Mouse (Mus musculus) ES-Bruce4 (cell line): Measurements from ENCODE around the gene Rad1. TPM values are rescaled to one million over a fixed set of nuclear protein-coding genes. Genes with fewer than 3 reads are reported as not detected.

Source experiments
- H3K27ac ChIP-seq: 2 replicates; pipeline ENCODE4 v1.5.1; 2012; ENCODE audit warnings: low read length, inconsistent platforms; ENCODE audit not compliant: insufficient read depth
- H3K27me3 ChIP-seq: 2 replicates; pipeline ENCODE4 v1.6.1; 2012; ENCODE audit warnings: mild to moderate bottlenecking, low read length, inconsistent platforms; ENCODE audit not compliant: control insufficient read depth, poor library complexity, insufficient read depth, severe bottlenecking
- H3K36me3 ChIP-seq: 2 replicates; pipeline ENCODE4 v1.6.1; 2012; ENCODE audit warnings: inconsistent platforms, mild to moderate bottlenecking, low read length, moderate library complexity; ENCODE audit not compliant: control insufficient read depth, poor library complexity, insufficient read depth, severe bottlenecking
- H3K4me1 ChIP-seq: one replicate; pipeline ENCODE4 v1.8.1; 2011; ENCODE audit warnings: low read length; ENCODE audit not compliant: control insufficient read depth, insufficient read depth
- H3K4me3 ChIP-seq: 2 replicates; pipeline ENCODE4 v1.5.1; 2011; ENCODE audit warnings: low read depth, mild to moderate bottlenecking, low read length
- H3K9ac ChIP-seq: 2 replicates; pipeline ENCODE4 v1.6.1; 2012; ENCODE audit warnings: low read depth, mild to moderate bottlenecking, inconsistent platforms; ENCODE audit not compliant: poor library complexity, severe bottlenecking
- H3K9me3 ChIP-seq: replicated peaks from 2 replicates; pipeline ENCODE4 v1.6.1; 2012; ENCODE audit warnings: mild to moderate bottlenecking, low read length, inconsistent platforms; ENCODE audit not compliant: control insufficient read depth, poor library complexity, insufficient read depth, severe bottlenecking
- CTCF ChIP-seq: IDR thresholded peaks from one replicate; pipeline ENCODE4 v1.8.1; 2011; ENCODE audit warnings: low read depth, low read length
- EP300 ChIP-seq: IDR thresholded peaks from 2 replicates; pipeline ENCODE4 v1.6.1; 2011; ENCODE audit warnings: low read depth, low read length; ENCODE audit not compliant: insufficient read depth
- POLR2A ChIP-seq: IDR thresholded peaks from one replicate; pipeline ENCODE4 v1.8.1; 2011; ENCODE audit warnings: low read length; ENCODE audit not compliant: insufficient read depth
- polyA plus RNA-seq: library from polyadenylated mRNA; stranded (reverse); fragments of >200 nt; gene quantifications from 2 replicates; pipeline ENCODE4 v1.2.4, GENCODE M21; 2011; ENCODE audit warnings: low read depth; ENCODE audit not compliant: missing spikeins, insufficient read depth, insufficient read length

Rad1 gene
- polyA plus RNA-seq, 1 experiment: 50.5 TPM

DNA sequence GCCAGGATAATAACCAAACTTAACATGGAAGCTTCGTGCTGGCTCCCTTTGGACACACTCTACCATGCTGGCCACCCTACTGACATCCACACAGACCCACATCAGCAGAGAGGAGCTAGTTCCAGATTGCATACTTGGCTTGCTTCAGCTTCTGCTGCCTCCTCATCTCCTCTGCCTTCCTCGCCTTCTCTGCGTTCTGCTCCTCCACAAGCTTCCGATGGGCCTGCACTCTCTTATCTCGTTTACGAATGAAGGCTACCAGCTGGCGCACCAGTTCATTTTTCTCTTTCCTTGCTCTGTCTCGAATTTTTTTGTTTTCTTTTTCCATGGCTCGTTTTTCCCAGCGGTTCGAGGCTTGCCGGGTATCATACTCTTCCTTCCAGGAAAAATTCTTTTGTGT is 24.8 kb upstream of the Rad1 start:
- Histone ChIP-seq H3K9ac (no peak overlapping the region), H3K36me3 (peaks cover 57% of the 10 kb centered on the region)
- TF ChIP-seq POLR2A: no peak
- TF ChIP-seq EP300: no peak
- no peak for TF ChIP-seq CTCF

DNA sequence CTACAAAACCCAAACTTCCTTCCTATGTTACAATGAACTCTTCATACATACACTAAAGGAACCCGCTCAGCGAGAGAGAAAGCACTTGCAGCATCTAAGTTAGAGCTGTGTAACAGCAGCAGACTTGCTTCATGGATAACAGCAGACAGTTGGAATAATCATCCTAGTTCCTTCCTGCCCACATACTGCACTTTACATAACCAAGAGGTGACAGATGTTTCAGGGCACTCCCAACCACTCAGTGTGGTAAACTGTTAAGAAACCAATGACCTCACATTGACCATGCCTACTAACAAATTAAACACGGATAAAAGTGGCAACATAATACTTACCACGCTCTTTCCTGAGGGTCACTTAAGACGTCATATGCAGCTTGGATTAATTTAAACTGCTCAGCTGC is 22.3 kb upstream of the Rad1 start:
- Histone ChIP-seq H3K4me1 (no peaks in the 10 kb centered on the region), H3K36me3 (peaks cover 47% of the 10 kb centered on the region), H3K27ac (0 out of 2 replicates have a peak overlapping the region, but pooled peaks have one; percentile 32), H3K27me3 (no peaks in the 10 kb centered on the region), H3K9me3 (peaks cover 6% of the 10 kb centered on the region; the same call in 1 of the 2 replicates), H3K4me3 (no peak overlapping the region), H3K9ac (no peak overlapping the region)
- TF ChIP-seq POLR2A (no peak), EP300 (no peak), CTCF (no peak)

More for the DNA sequence above, 24.8 kb upstream of the Rad1 start:
- Histone ChIP-seq H3K4me3 (no peak overlapping the region), H3K4me1 (no peaks in the 10 kb centered on the region), H3K27me3 (no peaks in the 10 kb centered on the region), H3K27ac (no peak overlapping the region), H3K9me3 (peaks cover 6% of the 10 kb centered on the region; the same call in 1 of the 2 replicates)

DNA sequence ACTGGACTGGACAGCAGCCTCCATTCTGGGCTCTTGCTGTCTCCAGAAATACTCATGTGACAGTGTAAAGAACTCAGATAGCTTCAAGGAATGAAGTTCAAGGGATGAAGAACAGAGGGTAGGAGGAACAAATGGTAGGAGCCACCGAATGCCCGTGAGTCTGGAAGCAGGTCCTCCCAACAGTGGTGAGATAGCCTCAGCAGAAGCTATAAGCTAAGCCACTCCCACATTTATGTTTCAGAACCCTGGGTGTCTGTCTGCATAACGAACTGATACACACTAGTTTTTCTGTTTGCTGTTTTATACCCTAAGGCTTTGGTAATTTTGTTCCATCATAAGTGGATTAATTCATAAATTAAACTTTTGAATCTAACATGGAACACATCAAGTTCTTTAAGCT is 21.1 kb upstream of the Rad1 start:
- H3K27ac ChIP-seq: no peak overlapping the region
- no peak for TF ChIP-seq CTCF
- no peak overlapping the region for H3K9ac ChIP-seq
- no peak overlapping the region for H3K4me3 ChIP-seq
- peaks cover 2% of the 10 kb centered on the region for H3K4me1 ChIP-seq
- peaks cover 6% of the 10 kb centered on the region; the same call in 1 of the 2 replicates for H3K9me3 ChIP-seq
- peaks cover 39% of the 10 kb centered on the region for H3K36me3 ChIP-seq
- no peaks in the 10 kb centered on the region for H3K27me3 ChIP-seq

DNA sequence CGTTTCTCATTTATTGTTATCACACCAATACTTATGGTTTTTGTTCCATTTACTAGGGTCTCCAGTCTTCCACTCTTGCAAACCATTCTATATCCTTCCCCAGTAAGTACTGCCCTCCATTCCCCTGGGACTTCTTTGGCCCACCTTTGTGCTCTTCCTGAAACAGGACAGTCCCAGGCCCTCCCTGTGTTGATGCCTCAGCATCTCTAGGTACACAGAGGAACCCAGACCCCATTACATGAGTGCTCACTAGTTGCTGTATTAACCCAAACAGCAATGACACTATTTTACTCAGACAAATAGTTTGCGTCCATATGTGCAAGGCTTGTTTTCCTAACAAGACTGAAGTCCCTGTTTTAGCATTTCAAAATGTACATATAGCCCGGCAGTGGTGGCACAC is 17.1 kb upstream of the Rad1 start:
- TF ChIP-seq CTCF (no peak), POLR2A (no peak), EP300 (no peak)
- peaks cover 6% of the 10 kb centered on the region; the same call in 1 of the 2 replicates for H3K36me3 ChIP-seq
- H3K27ac ChIP-seq: 0 out of 2 replicates have a peak overlapping the region, but pooled peaks have one; percentile 22
- peak overlapping the region; percentile 48; the same call in 1 of the 2 replicates for H3K4me3 ChIP-seq
- no peaks in the 10 kb centered on the region for H3K27me3 ChIP-seq
- peak overlapping the region; percentile 99; the same call in 1 of the 2 replicates for H3K9ac ChIP-seq
- peaks cover 2% of the 10 kb centered on the region for H3K4me1 ChIP-seq
- no peaks in the 10 kb centered on the region for H3K9me3 ChIP-seq

DNA sequence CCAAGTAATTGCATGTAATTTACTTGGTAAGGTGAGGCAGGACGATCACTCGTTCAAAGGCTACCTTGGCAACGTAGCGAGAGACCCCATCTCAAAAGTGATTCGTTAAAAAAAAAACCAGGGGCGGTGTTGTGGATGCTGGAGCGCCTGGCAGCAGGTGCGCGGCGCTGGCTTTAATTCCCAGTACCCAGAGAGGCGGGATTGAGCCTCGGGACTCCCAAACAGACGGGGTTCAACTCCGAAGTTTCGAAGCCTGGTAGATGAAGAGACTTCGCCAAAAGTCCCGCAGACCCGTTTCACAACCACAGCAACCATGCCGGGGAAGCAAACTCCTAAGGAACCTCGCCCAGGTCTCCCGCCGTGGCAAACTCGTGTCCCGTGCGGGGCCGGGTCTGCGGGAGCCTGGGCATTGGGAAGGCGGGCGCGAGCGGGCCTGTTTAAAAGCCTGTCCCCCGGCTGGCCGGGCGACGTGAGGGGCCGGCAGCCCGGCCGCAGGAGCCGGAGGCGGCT is 16.1 kb upstream of the Rad1 start:
- Histone ChIP-seq H3K9ac (peak overlapping the region; percentile 99), H3K36me3 (peaks cover 4% of the 10 kb centered on the region), H3K27ac (peak overlapping the region; percentile 20; the same call in 1 of the 2 replicates), H3K9me3 (no peaks in the 10 kb centered on the region), H3K4me1 (peaks cover 2% of the 10 kb centered on the region), H3K4me3 (peak overlapping the region; percentile 81), H3K27me3 (no peaks in the 10 kb centered on the region)
- no peak for TF ChIP-seq POLR2A
- TF ChIP-seq EP300: no peak
- no peak for TF ChIP-seq CTCF

DNA sequence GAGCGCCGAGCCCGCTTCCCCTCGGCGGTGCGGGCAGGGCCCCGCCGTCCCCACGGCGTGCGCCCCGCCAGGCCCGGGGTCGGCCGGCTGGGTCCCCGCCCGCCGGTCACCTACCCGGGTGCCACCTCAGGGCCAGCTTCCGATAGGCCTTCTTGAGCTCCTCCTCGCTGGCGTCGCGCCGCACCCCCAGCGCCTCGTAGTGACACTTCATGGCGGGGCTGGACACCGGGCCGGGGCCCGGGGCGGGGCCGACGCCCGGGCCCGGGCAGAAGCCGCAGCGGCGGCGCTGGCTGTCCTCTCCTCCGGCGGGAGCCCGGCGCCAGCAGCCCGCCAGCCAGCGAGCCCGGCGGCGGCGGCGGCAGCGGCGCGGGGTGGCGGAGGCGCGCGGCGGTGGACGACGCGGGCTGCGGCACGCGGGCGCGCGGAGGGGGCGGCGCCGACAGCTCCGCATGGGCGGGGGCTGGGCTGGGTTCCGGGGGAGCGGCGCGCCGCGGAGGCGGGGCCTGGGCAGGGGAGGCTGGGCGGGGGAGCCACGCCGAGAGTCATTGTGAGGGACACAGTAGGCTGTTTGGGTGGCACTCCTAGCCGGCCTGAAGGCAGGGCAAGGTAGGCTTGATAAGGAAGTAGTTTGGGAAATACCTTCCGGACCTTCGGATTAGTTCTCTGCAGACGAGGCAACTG is 15.5 kb upstream of the Rad1 start, which contains the start of gene Dnajc21:
Dnajc21 (minus strand) TSS at position 366 of the 681 bp plus-strand sequence.
- H3K27ac ChIP-seq: peak within 1 kb of the TSS; percentile 96
- H3K9me3 ChIP-seq: no peaks in the 10 kb centered on the region
- peaks cover 8% of the 10 kb centered on the region for H3K36me3 ChIP-seq
- H3K9ac ChIP-seq: peak within 1 kb of the TSS; percentile 99
- no peaks in the 10 kb centered on the region for H3K27me3 ChIP-seq
- TF ChIP-seq CTCF: no peak
- peak; percentile 30 for TF ChIP-seq POLR2A
- TF ChIP-seq EP300: peak; percentile 43; the same call in 1 of the 2 replicates
- H3K4me1 ChIP-seq: peaks cover 2% of the 10 kb centered on the region
- peak within 1 kb of the TSS; percentile 81 for H3K4me3 ChIP-seq
